Mouse (Mus musculus) MEL (cell line): Measurements from ENCODE around the gene Mmp15. TPM values are rescaled to one million over a fixed set of nuclear protein-coding genes. Genes with fewer than 3 reads are reported as not detected.

Experiments used
- DNase-seq: peaks from one replicate; pipeline ENCODE4 v3.0.0; 2011; ENCODE audit warnings: low read depth, low spot score
- H3K27ac ChIP-seq: 2 replicates; pipeline ENCODE4 v1.5.1; 2012; ENCODE audit warnings: low read depth, mild to moderate bottlenecking, control low read depth, low read length, moderate library complexity; ENCODE audit not compliant: control insufficient read depth
- H3K27me3 ChIP-seq, 2 experiments: fragments of 150-350 bp in 1 of 2; sonication (generic) in 1 of 2; 2 replicates each; pipeline ENCODE4 v1.6.1; 2012; ENCODE audit warnings: low read length in 2 of 2, mild to moderate bottlenecking in 2 of 2, improper control_type of control experiment in 1 of 2, moderate library complexity in 1 of 2; ENCODE audit not compliant: insufficient read depth in 2 of 2, control insufficient read depth in 1 of 2
- H3K36me3 ChIP-seq, 2 experiments: 2 replicates each; pipeline ENCODE4 v1.6.1; 2012 to 2014; ENCODE audit warnings: low read length in 2 of 2, improper control_type of control experiment in 1 of 2, inconsistent platforms in 1 of 2, mild to moderate bottlenecking in 1 of 2; ENCODE audit not compliant: insufficient read depth in 2 of 2, control insufficient read depth in 1 of 2
- H3K4me1 ChIP-seq, 2 experiments: fragments of 150-350 bp in 1 of 2; sonication (generic) in 1 of 2; 2 replicates each; pipeline ENCODE4 v1.6.1; 2012; ENCODE audit warnings: low read length in 2 of 2, improper control_type of control experiment in 1 of 2, mild to moderate bottlenecking in 1 of 2; ENCODE audit not compliant: insufficient read depth in 2 of 2, control insufficient read depth in 1 of 2
- H3K4me3 ChIP-seq, 2 experiments: fragments of 150-350 bp in 1 of 2; sonication (generic) in 1 of 2; 2 replicates each; pipeline ENCODE4 v1.5.1; 2012; ENCODE audit warnings: low read depth in 2 of 2, low read length in 2 of 2, mild to moderate bottlenecking in 2 of 2, moderate library complexity in 2 of 2, control low read depth in 1 of 2, improper control_type of control experiment in 1 of 2; ENCODE audit not compliant: control insufficient read depth in 1 of 2, insufficient read depth in 1 of 2
- H3K79me2 ChIP-seq: 2 replicates; pipeline ENCODE4 v1.6.1; 2012; ENCODE audit warnings: mild to moderate bottlenecking, low read length, moderate library complexity; ENCODE audit not compliant: control insufficient read depth, poor library complexity, insufficient read depth
- H3K9ac ChIP-seq: 2 replicates; pipeline ENCODE4 v1.6.1; 2012; ENCODE audit warnings: low read depth, mild to moderate bottlenecking, control low read depth, low read length, moderate library complexity; ENCODE audit not compliant: control insufficient read depth, poor library complexity, severe bottlenecking
- H3K9me3 ChIP-seq: fragments of 150-350 bp; sonication (generic); replicated peaks from 2 replicates; pipeline ENCODE4 v1.6.1; 2012; ENCODE audit warnings: mild to moderate bottlenecking, low read length, improper control_type of control experiment, moderate library complexity; ENCODE audit not compliant: insufficient read depth
- E2F4 ChIP-seq: IDR thresholded peaks from 2 replicates; pipeline ENCODE4 v1.6.1; 2011; ENCODE audit warnings: low read depth, low read length, improper control_type of control experiment, borderline replicate concordance
- ELF1 ChIP-seq: IDR thresholded peaks from 2 replicates; pipeline ENCODE4 v1.6.1; 2014; ENCODE audit warnings: low read depth, mild to moderate bottlenecking, inconsistent platforms, low read length, improper control_type of control experiment, moderate library complexity
- EP300 ChIP-seq, 2 experiments: IDR thresholded peaks; 2 replicates each; pipeline ENCODE4 v1.6.1; 2011; ENCODE audit warnings: improper control_type of control experiment in 2 of 2, low read length in 2 of 2, low read depth in 1 of 2, mild to moderate bottlenecking in 1 of 2
- ETS1 ChIP-seq: IDR thresholded peaks from 2 replicates; pipeline ENCODE4 v1.6.1; 2012; ENCODE audit warnings: low read depth, mild to moderate bottlenecking, inconsistent platforms, low read length, improper control_type of control experiment, moderate library complexity
- HCFC1 ChIP-seq: IDR thresholded peaks from 2 replicates; pipeline ENCODE4 v1.6.1; 2012; ENCODE audit warnings: low read depth, mild to moderate bottlenecking, inconsistent platforms, low read length, improper control_type of control experiment, moderate library complexity
- KAT2A ChIP-seq: conservative IDR thresholded peaks from 2 replicates; pipeline ENCODE4 v1.6.1; 2012; ENCODE audit warnings: low read depth, low read length, improper control_type of control experiment, inconsistent platforms
- MAX ChIP-seq: IDR thresholded peaks from 2 replicates; pipeline ENCODE4 v1.6.1; 2011; ENCODE audit warnings: low read length, improper control_type of control experiment
- MYB ChIP-seq: IDR thresholded peaks from 2 replicates; pipeline ENCODE4 v1.6.1; 2011; ENCODE audit warnings: mild to moderate bottlenecking, low read depth, low read length, improper control_type of control experiment
- MYC ChIP-seq: IDR thresholded peaks from 2 replicates; pipeline ENCODE4 v1.6.1; 2011; ENCODE audit warnings: low read depth, mild to moderate bottlenecking, low read length, improper control_type of control experiment, moderate library complexity
- NELFE ChIP-seq: IDR thresholded peaks from 2 replicates; pipeline ENCODE4 v1.6.1; 2011; ENCODE audit warnings: low read depth, low read length, improper control_type of control experiment
- POLR2AphosphoS5 ChIP-seq: IDR thresholded peaks from 2 replicates; pipeline ENCODE4 v1.6.1; 2012; ENCODE audit warnings: low read depth, borderline replicate concordance, mild to moderate bottlenecking, inconsistent platforms, low read length, moderate library complexity, mixed read lengths
- RCOR1 ChIP-seq: IDR thresholded peaks from 2 replicates; pipeline ENCODE4 v1.6.1; 2012; ENCODE audit warnings: low read depth, mild to moderate bottlenecking, inconsistent platforms, low read length, improper control_type of control experiment
- SIN3A ChIP-seq: IDR thresholded peaks from 2 replicates; pipeline ENCODE4 v1.6.1; 2012; ENCODE audit warnings: low read length, improper control_type of control experiment, inconsistent platforms
- TAL1 ChIP-seq: IDR thresholded peaks from 2 replicates; pipeline ENCODE4 v1.6.1; 2012; ENCODE audit warnings: mild to moderate bottlenecking, inconsistent platforms, low read length, moderate library complexity, mixed read lengths
- ZKSCAN1 ChIP-seq: IDR thresholded peaks from 2 replicates; pipeline ENCODE4 v1.6.1; 2012; ENCODE audit warnings: low read depth, mild to moderate bottlenecking, inconsistent platforms, low read length, improper control_type of control experiment, moderate library complexity
- ZMIZ1 ChIP-seq: IDR thresholded peaks from 2 replicates; pipeline ENCODE4 v1.6.1; 2012; ENCODE audit warnings: low read depth, mild to moderate bottlenecking, inconsistent platforms, low read length, improper control_type of control experiment, moderate library complexity
- ZNF384 ChIP-seq: IDR thresholded peaks from 2 replicates; pipeline ENCODE4 v1.6.1; 2012; ENCODE audit warnings: low read depth, mild to moderate bottlenecking, inconsistent platforms, low read length, improper control_type of control experiment
- polyA plus RNA-seq, 2 experiments: library from polyadenylated mRNA; stranded (reverse) in 1 of 2; unstranded in 1 of 2; fragments of >175 nt in 1 of 2; fragments of >200 nt in 1 of 2; gene quantifications; 2 replicates each; pipeline versions ENCODE4 v1.2.1 to v1.2.4; 2012; ENCODE audit warnings: low replicate concordance in 2 of 2, low read depth in 1 of 2; ENCODE audit not compliant: insufficient read length in 2 of 2, insufficient read depth in 1 of 2, missing spikeins in 1 of 2
- total RNA-seq: library from RNA; depleted of rRNA; stranded (reverse); fragments of 300-350 nt; gene quantifications from 2 replicates; pipeline ENCODE4 v1.2.3, GENCODE M21; 2012

The Mmp15 gene
- total and polyA plus RNA-seq, 3 experiments: 0.01 TPM; not detected in 2

GRCm38 (mm10) chr8:95331720-95332436 is 20.2 kb upstream of the Mmp15 start, which contains the start of the genes Zfp319 and Usb1 (continued):
- TF ChIP-seq ELF1 (peak; percentile 86), ZKSCAN1 (no peak), MAX (peak; percentile 10; the same call in 1 of the 2 replicates), EP300 (IDR thresholded peaks at IDR 0.05; ENCODE audit: low read depth in 1 of 2, low read length in 2 of 2) (no peak), ZMIZ1 (no peak), SIN3A (no peak; the same call in 1 of the 2 replicates), KAT2A (no peak; the same call in 1 of the 2 replicates), MYC (no peak), ETS1 (no peak), RCOR1 (no peak), NELFE (peak; percentile 75), E2F4 (no peak), HCFC1 (peak; percentile 77), MYB (no peak), POLR2AphosphoS5 (no peak), TAL1 (no peak)

- H3K4me3 ChIP-seq: peak overlapping the region; percentile 71 to 89
- H3K27me3 ChIP-seq: no peaks in the 10 kb centered on the region
- H3K27ac ChIP-seq: peak overlapping the region; percentile 66
- H3K9ac ChIP-seq: peak overlapping the region; percentile 82
- DNase-seq: peak; percentile 36
- H3K9me3 ChIP-seq: no peaks in the 10 kb centered on the region
- peaks cover 4 to 15% of the 10 kb centered on the region in 2 experiments; a peak in 2 of 4 replicates for H3K4me1 ChIP-seq
- H3K79me2 ChIP-seq: peaks cover 7% of the 10 kb centered on the region; the same call in 1 of the 2 replicates
- TF ChIP-seq EP300 (IDR thresholded peaks at IDR 0.05; ENCODE audit: low read depth in 1 of 2, low read length in 2 of 2) (no peak), ZNF384 (peak; percentile 71), ELF1 (no peak)
- peaks cover 0 to 9% of the 10 kb centered on the region in 2 experiments; a peak in 3 of 4 replicates for H3K36me3 ChIP-seq
These were observed 19.4 kb upstream of the Mmp15 start for GRCm38 (mm10) chr8:95332437-95333199.
